Mouse (Mus musculus) adrenal gland, adult 2 months (tissue): ENCODE results near the gene 2510009E07Rik. TPM values are rescaled to one million over a fixed set of nuclear protein-coding genes. Genes with fewer than 3 reads are reported as not detected.
A peak's percentile ranks its signal among the peaks of the same experiment; 100 is the strongest.

Source experiments
- DNase-seq: peaks from one replicate; pipeline ENCODE4 v3.0.0; 2021
- polyA plus RNA-seq: library from polyadenylated mRNA; depleted of rRNA; stranded (reverse); fragments of >200 nt; gene quantifications from 2 replicates; pipeline ENCODE4 v1.2.3, GENCODE M21; 2012; rRNA removed
- total RNA-seq, 2 experiments: library from RNA; stranded (reverse); gene quantifications; 2 replicates each; pipeline ENCODE4 v1.2.3; 2021

The 2510009E07Rik gene
- total and polyA plus RNA-seq, 3 experiments: 14.2 to 21.1 (median 15.2) TPM

DNA sequence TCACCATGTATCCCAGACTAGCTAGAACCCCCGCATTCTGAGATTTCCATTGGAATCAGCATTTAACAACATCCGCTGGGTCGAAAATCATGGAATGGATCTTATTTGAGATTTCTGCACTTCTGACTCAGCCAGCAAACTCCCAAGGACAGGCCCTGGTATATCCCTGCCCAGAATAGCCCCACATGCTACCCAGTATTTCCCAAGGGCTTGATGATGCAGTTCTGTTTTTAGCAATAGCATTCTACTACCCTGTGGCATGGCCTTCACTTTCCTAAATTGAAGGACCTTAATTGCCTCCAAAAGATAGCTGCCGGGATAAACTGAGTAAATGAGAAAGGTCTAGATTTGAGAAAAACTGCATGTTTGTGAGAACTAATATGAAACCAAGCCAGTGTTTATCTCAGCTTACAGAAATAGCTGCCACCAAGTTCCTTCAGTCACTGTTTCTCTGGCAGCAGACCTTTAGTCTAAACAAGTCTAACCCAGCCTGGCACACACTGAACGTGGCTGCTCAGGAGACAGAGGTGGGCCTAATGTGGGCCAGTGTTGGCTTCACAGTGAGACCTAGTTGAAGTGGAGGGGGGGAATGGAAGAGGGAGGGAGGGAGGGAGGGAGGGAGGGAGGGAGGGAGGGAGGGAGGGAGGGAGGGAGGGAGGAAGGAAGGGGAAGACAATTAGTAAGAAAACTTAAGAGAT is 58.2 kb downstream of the 2510009E07Rik start:
- DNase-seq: peak; percentile 79

GRCm38 (mm10) chr16:21634460-21634859 is 60.0 kb downstream of the 2510009E07Rik start:
- no peak for DNase-seq

GRCm38 (mm10) chr16:21631815-21632222 is 62.6 kb downstream of the 2510009E07Rik start:
- no peak for DNase-seq

DNA sequence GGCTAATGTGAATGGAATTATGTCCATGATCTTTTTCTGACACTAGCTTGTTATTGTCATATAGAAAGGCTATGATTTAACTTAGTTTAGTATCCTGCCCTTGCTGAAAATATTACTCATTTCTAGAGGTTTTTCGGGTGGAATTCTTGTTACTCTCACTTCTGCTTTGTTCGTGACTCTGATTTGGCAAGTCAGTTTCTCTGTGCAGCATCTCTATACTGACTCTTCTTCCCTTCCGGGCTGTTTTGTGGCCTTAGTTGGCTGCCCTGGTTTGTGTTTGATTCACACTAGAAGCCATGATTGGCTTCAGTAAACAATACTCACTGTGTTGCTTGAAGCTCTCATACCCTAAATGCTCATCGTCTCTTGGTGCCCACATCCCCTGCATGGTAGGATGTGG is 63.9 kb downstream of the 2510009E07Rik start:
- no peak for DNase-seq

- DNase-seq: no peak
Observed at GRCm38 (mm10) chr16:21628061-21628591, 66.3 kb downstream of the 2510009E07Rik start.

GRCm38 (mm10) chr16:21627248-21627647 is 67.2 kb downstream of the 2510009E07Rik start:
- no peak for DNase-seq

DNA sequence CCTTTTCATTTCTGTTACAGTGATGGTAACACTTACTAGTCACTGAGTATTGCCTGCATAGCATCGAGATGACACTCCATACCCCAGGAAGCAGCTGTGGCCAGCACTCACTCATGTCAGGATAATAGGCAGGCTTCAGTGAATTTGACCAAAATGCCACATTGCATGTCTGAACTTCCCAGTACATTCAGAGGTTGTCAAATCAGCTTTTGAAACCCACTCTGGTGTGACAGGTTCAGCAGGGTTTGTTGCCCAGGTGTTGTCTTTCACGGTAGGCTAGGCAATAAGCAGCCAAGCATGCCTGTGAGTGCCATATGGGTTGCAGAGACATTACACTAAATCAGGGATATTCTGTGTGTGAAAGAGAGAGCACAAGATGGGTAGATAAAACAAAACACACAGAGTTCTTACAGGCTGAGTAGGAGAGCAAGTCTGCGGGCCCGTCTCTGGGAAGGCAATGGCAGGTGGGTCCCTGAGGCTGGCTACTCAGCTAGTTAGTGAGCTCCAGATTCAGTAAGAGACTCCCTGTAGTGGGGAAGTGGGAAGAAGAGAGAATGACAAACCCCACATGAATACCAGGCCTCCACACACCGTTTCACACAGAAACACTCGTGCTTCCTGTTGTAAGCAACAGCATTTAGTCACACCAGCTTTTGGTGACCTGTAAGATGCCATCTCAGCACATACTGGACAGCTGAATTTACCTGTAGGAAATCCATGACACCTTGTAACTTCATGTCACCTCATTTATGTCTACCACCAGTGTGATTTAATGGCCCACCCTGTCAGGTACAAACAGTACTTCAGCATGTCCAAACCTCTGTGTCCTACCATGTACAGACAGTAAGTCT is 68.5 kb downstream of the 2510009E07Rik start:
- DNase-seq: no peak

- DNase-seq: no peak
Observed at GRCm38 (mm10) chr16:21620630-21621029, 73.8 kb downstream of the 2510009E07Rik start.

DNA sequence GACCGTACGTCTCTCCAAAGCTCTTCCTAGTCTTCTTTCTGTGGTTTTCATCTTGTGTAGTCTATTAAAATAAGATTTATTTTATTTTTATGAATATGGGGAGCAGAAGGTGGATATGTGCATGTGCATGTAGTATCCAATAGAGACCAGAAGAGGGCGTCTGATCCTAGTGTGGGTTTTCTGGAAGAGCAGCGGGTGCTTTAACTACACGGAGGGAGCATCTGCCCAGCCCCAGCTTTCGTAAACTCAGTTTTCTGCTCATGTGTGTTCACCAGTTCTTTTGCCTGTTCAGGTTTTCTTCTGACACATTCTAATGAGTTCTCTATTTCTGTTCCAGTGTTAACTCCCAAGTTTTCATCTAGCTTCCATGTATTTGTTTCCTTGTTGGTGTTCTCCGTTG is 78.7 kb downstream of the 2510009E07Rik start:
- DNase-seq: peak; percentile 28

- DNase-seq: no peak
Observed at GRCm38 (mm10) chr16:21610473-21610872, 84.0 kb downstream of the 2510009E07Rik start.

DNA sequence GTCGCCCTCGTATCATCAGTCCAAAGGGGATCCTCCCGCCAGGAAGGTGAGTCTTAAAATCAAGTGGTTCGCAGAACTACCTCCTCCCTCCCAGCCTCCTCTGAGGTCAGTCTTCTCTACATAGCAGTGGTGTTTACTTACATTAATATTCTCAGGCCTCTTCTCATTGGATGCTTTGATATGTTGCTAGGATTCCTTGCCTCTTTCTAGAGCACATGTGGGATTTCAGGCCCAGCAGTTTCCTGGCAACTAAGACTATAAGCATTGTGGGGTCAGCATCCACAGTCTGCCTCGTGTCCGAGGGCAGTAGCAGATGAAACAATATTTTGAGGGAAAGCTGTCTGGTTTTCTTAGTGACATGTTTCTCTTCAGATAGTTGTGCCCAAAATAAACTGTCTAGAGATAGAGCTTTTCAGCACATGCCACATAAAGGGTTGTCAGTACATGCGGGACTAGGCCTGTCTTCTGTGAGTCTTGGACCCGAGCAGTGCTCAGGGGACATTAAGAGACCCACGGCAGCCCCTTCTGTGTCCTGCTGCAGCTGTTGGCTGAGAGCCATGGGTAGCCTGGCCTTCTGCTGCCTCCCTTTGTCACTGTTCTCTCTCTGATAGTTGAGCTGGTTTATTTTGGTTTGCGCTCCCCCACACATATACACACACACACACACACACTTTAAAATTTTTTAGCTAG is 86.1 kb downstream of the 2510009E07Rik start:
- DNase-seq: no peak

GRCm38 (mm10) chr16:21607651-21608040 is 86.8 kb downstream of the 2510009E07Rik start:
- DNase-seq: peak; percentile 19

DNA sequence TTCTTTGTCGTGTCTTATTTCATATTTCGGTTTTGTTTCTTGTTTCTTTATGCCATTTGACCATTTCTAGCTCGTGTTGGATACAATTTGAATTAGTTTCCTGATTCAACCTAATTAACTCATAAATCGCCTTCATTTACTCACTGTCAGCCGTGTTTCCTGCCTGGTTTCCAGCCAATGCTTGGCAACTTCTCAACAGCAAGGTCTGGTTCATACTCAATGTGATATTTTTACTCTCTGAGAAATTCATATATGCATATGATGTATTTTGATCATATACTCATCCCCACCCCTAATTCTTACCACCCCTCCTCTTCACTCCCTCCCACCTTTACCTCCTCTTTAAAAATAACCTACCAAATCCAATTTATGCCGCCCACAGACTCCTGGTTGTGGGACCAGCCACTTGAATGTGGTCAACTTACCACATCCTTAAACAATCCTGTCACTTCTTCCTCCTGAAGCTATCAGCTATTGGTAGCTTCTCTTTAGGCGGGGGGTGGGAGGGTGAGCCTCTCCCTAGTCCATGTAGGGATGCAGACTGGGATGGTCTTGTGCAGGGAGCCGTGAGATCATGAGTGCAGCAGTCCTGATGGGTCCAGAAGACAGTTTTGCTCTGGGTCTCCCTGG is 87.3 kb downstream of the 2510009E07Rik start:
- no peak for DNase-seq

GRCm38 (mm10) chr16:21606249-21607020 is 88.0 kb downstream of the 2510009E07Rik start:
- no peak for DNase-seq

DNA sequence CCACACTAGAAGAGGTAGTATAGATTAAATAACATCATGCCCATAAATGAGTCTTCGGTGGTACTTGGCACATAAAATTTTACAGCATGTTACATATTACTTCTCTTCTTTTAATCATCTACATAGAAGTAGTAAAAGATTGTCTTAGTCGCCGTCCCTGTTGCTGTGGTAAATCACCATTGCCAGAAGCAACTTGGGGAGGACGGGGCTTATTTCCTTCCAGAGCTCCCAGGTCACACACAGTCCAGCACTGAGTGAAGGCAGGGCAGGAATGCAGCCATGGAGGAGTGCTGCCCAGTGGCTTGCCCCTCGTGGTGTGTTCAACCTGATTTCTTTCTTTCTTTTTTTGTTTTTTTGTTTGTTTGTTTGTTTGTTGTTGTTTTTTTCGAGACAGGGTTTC is 90.1 kb downstream of the 2510009E07Rik start:
- no peak for DNase-seq

Other genes with a start within 250 kb of the 2510009E07Rik start
- gene Ehhadh, start 93.1 kb upstream of the 2510009E07Rik start, total RNA-seq: 10 to 100 TPM; 30.8 to 80.2 TPM
- 5.3 and 7.6 TPM in 2 replicates for gene Ehhadh, start 93.1 kb upstream of the 2510009E07Rik start, polyA plus RNA-seq
- gene Map3k13, start 99.7 kb upstream of the 2510009E07Rik start, total RNA-seq: 1 to 10 TPM in 1 of 2 experiments, under 1 TPM in 1; 0.84 to 1.2 TPM
- gene Map3k13, start 99.7 kb upstream of the 2510009E07Rik start, polyA plus RNA-seq: 0.40 and 0.41 TPM in 2 replicates